Mouse (Mus musculus) C2C12 (cell line): ENCODE results near the gene Rbms3.

ENCODE experiments used
- CTCF ChIP-seq: IDR thresholded peaks from one replicate; pipeline ENCODE4 v1.5.1; 2011; ENCODE audit not compliant: control insufficient read depth, insufficient read depth, insufficient read length
- MAX ChIP-seq: IDR thresholded peaks from one replicate; pipeline ENCODE4 v1.6.1; 2011; ENCODE audit warnings: mild to moderate bottlenecking, control low read depth
- USF1 ChIP-seq: IDR thresholded peaks from one replicate; pipeline ENCODE4 v1.6.1; 2011; ENCODE audit warnings: low read depth, mild to moderate bottlenecking, control low read depth, moderate library complexity

DNA sequence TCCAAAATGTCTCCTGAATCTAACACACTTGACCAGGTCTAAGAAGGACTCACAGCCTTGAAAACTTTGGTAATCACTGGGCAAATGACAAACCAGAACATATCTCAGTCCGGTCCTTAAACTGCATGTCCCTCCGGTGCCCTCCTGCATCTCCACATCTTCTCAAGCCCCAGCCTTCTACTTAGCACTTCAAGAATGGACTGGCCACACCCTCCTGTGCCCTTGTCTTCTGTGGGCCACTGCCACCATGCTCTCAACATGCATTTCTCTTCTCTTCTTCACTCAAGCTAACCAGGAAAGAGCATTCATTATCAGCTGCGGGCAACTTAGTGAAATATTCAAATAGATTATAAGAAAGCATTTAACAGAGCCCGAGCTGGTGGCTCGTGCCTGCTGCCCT lies 529.5 kb downstream of the Rbms3 start:
- no peak for TF ChIP-seq CTCF
- TF ChIP-seq MAX: no peak
- TF ChIP-seq USF1: no peak
